Mouse (Mus musculus) testis, adult 10 weeks (tissue): ENCODE data around the gene Npc1l1. TPM values are rescaled to one million over a fixed set of nuclear protein-coding genes. Genes with fewer than 3 reads are reported as not detected.

Source experiments
- polyA plus RNA-seq: library from polyadenylated mRNA; stranded (reverse); fragments of 350-450 nt; fragmentation: Illumina TruSeq; extraction: RNeasy Lipid Tissue Mini Kit (QIAGEN cat#74804); gene quantifications from one replicate; pipeline ENCODE4 v1.2.3, GENCODE M21; 2014; ENCODE audit warnings: low read depth, low replicate concordance

Gene Npc1l1
- polyA plus RNA-seq: 0.06 TPM

GRCm38 (mm10) chr11:6230012-6230411 is at the start of gene Npc1l1:
Gene Npc1l1 (minus strand): TSS chr11:6230143.

GRCm38 (mm10) chr11:6274387-6275093 is 44.6 kb upstream of the Npc1l1 start, which contains the start of gene Tmed4:
Gene Tmed4 (minus strand): TSS chr11:6274870.

GRCm38 (mm10) chr11:6267320-6268254 is 37.6 kb upstream of the Npc1l1 start, which contains the start of gene Ddx56:
Gene Ddx56 (minus strand): TSS chr11:6267772.

GRCm38 (mm10) chr11:6200087-6200569 is 29.8 kb downstream of the Npc1l1 start, which contains the start of gene Nudcd3:
Gene Nudcd3 (minus strand): TSS chr11:6200415.

GRCm38 (mm10) chr11:6199410-6200086 is 30.4 kb downstream of the Npc1l1 start, which contains the start of gene A730071L15Rik:
Gene A730071L15Rik (plus strand): TSS chr11:6200029.

Other genes starting within 250 kb of the Npc1l1 start
- gene Camk2b, start 163.8 kb downstream of the Npc1l1 start, polyA plus RNA-seq: 0.45 TPM
- 0.67 TPM for gene A730071L15Rik, start 30.1 kb downstream of the Npc1l1 start, polyA plus RNA-seq
- 11.7 TPM for gene Nudcd3, start 29.7 kb downstream of the Npc1l1 start, polyA plus RNA-seq
- gene Ddx56, start 37.6 kb upstream of the Npc1l1 start, polyA plus RNA-seq: 11.2 TPM
- 35.4 TPM for gene Tmed4, start 44.7 kb upstream of the Npc1l1 start, polyA plus RNA-seq
- gene Ogdh, start 61.5 kb upstream of the Npc1l1 start, polyA plus RNA-seq: 56.3 TPM
- 1.9 TPM for gene Zmiz2, start 158.9 kb upstream of the Npc1l1 start, polyA plus RNA-seq
- gene Ppia, start 185.3 kb upstream of the Npc1l1 start, polyA plus RNA-seq: 844 TPM
- gene H2afv, start 214.3 kb upstream of the Npc1l1 start, polyA plus RNA-seq: 5.1 TPM
- gene Purb, start 245.8 kb upstream of the Npc1l1 start, polyA plus RNA-seq: 42.9 TPM